Mouse (Mus musculus) layer of hippocampus, adult 6 months (tissue): ENCODE data around the gene Spata1. TPM values are rescaled to one million over a fixed set of nuclear protein-coding genes. Genes with fewer than 3 reads are reported as not detected.

ENCODE experiments used
- long read RNA-seq, 2 experiments: library from polyadenylated mRNA; unstranded; transcript quantifications; one replicate each; pipeline ENCODE4 v2.0.0; 2019 to 2020
- polyA plus RNA-seq: library from polyadenylated mRNA; unstranded; fragments of <200 nt; fragmentation: Nextera tagmentation; gene quantifications from 2 replicates; pipeline ENCODE4 v1.2.3, GENCODE M21; 2021

Gene Spata1
- polyA plus RNA-seq = 0.38 and 0.73 TPM in 2 replicates
- long read RNA-seq, experiment 1 = 0 reads
- long read RNA-seq, experiment 2, partial matches to known transcripts = 1 of 2 reads
- long read RNA-seq, experiment 2, other reads (novel, unspliced or antisense) = 1 of 2 reads

GRCm38 (mm10) chr3:146499431-146500002, at the start of gene Spata1, which contains the start of gene Gng5:
Spata1 (minus strand) TSS chr3:146499753.
Gng5 (plus strand) TSS chr3:146499807.

GRCm38 (mm10) chr3:146520798-146521651, 21.5 kb upstream of the Spata1 start, which contains the start of gene Rpf1:
Rpf1 (minus strand) TSS chr3:146521429.

DNA sequence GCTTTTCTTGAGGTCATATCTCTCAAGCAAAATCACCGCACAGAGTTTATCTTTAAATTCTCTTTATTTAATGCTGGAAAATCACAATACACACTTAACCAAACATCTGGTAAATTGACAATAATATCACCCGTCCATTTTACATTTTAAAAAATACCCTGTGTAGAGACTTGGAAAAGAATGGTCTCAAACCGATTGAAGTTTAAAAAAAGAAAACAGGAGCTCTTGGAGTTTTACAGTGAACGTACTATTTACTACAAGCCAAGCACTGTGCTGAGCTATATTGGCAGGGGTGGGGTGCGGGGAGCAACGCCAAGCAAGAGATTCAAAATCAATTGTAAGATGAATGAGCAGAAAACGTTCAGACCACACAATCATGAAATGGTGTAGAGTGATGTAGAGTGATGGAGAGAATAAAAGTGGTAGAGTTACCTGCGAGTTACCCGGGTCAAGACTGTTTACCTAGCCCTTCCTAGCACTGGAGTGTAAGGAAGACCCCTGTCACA, 49.8 kb downstream of the Spata1 start, which contains the start of gene Ctbs:
Gene Ctbs (plus strand): TSS at position 51 of the 506 bp plus-strand sequence.

Other genes starting within 250 kb of the Spata1 start
- 21.8 and 22.7 TPM in 2 replicates for gene Ssx2ip, start 95.1 kb downstream of the Spata1 start, polyA plus RNA-seq
- gene Ctbs, start 50.0 kb downstream of the Spata1 start, polyA plus RNA-seq = 4.8 and 7.5 TPM in 2 replicates
- 320 and 403 TPM in 2 replicates for gene Gng5, start 54 bp upstream of the Spata1 start, polyA plus RNA-seq
- 11.5 and 14.3 TPM in 2 replicates for gene Rpf1, start 21.7 kb upstream of the Spata1 start, polyA plus RNA-seq
- 0.85 and 0.93 TPM in 2 replicates for gene Uox, start 70.7 kb upstream of the Spata1 start, polyA plus RNA-seq
- 0.05 TPM in 1 of 2 replicates, not detected in the other for gene Dnase2b, start 115.8 kb upstream of the Spata1 start, polyA plus RNA-seq
- gene 4930503B20Rik, start 151.6 kb upstream of the Spata1 start, polyA plus RNA-seq = not detected in 2 replicates
- gene Samd13, start 185.8 kb upstream of the Spata1 start, polyA plus RNA-seq = 0.25 and 0.41 TPM in 2 replicates